Mouse (Mus musculus) ES-Bruce4 (cell line): ENCODE data around the gene Folr1.

Experiments
- EP300 ChIP-seq: IDR thresholded peaks from 2 replicates; pipeline ENCODE4 v1.6.1; 2011; ENCODE audit warnings: low read depth, low read length; ENCODE audit not compliant: insufficient read depth
- POLR2A ChIP-seq: IDR thresholded peaks from one replicate; pipeline ENCODE4 v1.8.1; 2011; ENCODE audit warnings: low read length; ENCODE audit not compliant: insufficient read depth

DNA sequence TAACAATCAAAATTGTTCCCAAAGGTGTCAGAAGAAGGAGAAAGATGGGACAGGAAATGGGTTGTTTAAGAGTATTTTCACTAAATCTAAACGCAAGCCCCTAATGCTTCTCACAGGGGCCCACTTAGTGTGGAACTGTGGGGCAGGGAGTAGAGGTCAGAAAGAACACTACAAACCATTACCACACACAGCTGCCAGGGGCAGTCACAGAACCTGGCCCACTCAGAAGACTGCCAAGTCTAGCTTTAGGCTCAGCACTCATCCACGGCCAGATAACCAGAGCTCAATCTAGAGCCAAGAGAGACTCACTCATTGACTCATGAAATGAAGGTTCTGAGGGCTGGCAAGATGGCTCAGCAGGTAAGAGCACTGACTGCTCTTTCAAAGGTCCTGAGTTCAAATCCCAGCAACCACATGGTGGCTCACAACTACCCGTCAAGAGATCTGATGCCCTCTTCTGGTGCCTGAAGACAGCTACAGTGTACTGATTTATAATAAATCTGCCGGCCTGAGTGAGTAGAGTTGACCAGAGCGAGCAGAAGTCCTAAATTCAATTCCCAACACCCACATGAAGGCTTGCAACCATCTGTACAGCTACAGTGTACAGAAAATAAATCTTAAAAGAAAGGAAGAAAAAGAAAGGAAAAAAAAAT, 35.0 kb downstream of the Folr1 start:
- TF ChIP-seq POLR2A, result no peak
- no peak for TF ChIP-seq EP300
